Mouse (Mus musculus) layer of hippocampus, postnatal 14 days (tissue): Measurements from ENCODE around the gene Sox9. TPM values are rescaled to one million over a fixed set of nuclear protein-coding genes. Genes with fewer than 3 reads are reported as not detected.
A peak's percentile ranks its signal among the peaks of the same experiment; 100 is the strongest.

Experiments
- DNase-seq, 2 experiments: peaks; one replicate each; pipeline ENCODE4 v3.0.0; 2021 to 2022; ENCODE audit warnings: low spot score in 2 of 2, mixed read lengths in 1 of 2
- long read RNA-seq, 2 experiments: library from polyadenylated mRNA; stranded (forward); transcript quantifications; one replicate each; pipeline ENCODE4 v2.0.0; 2021
- total RNA-seq, 2 experiments: library from RNA; stranded (reverse); gene quantifications; 2 replicates each; pipeline ENCODE4 v1.2.3; 2021

Sox9 gene
- 10 to 100 TPM; 26.3 to 29.2 TPM for total RNA-seq
- long read RNA-seq, experiment 1, full-length matches to known transcripts: 11 of 20 reads
- long read RNA-seq, experiment 1, partial matches to known transcripts: 6 of 20 reads
- long read RNA-seq, experiment 1, other reads (novel, unspliced or antisense): 3 of 20 reads
- long read RNA-seq, experiment 2, full-length matches to known transcripts: 7 of 11 reads
- long read RNA-seq, experiment 2, partial matches to known transcripts: 1 of 11 reads
- long read RNA-seq, experiment 2, other reads (novel, unspliced or antisense): 3 of 11 reads

GRCm38 (mm10) chr11:112781994-112782356 lies at the start of gene Sox9:
Sox9 (plus strand) TSS chr11:112782224.
- peak; percentile 87 to 95 for DNase-seq

DNA sequence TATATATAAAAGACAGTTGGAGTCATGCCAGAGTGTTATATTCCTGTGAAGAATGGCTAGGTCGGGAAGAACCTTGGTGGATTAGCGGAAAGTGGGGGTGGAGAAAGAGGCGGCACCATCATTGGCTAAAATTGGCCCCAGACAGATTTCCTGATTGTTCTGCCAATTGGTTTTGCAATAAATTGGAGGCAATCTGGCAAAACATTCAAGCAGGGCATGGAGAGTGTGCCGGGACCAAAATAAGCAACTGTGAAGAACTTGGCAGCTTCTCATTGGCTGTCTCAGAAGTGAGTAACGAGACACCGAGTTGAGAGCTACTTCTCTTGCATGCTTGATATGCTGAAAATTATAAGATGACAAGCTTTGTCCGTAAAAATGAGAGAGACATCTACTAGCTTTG lies 49.6 kb upstream of the Sox9 start:
- peak; percentile 7 to 42 for DNase-seq

- no peak for DNase-seq
These were observed 45.0 kb upstream of the Sox9 start for GRCm38 (mm10) chr11:112737071-112737470.

DNA sequence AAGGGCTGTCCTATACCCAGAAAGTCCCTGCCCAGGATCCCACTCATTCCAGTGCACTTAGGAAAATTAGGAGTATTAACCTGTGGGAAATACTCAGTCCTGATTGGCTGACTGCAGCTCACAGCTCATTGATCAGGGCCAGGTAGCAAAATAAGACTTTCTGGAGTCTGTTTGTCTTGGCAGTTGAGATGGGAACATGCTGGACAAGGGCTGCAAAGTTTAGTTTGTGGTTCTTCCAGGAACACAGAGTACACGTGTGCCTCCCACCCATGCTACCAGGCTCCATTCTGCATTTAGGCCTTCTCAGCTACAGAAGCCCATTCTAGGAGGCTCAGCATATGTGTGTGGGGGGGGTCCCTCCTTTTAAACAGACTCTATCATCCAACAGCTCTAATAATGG lies 42.3 kb upstream of the Sox9 start:
- no peak for DNase-seq

GRCm38 (mm10) chr11:112756516-112756915 lies 25.5 kb upstream of the Sox9 start:
- no peak for DNase-seq

DNA sequence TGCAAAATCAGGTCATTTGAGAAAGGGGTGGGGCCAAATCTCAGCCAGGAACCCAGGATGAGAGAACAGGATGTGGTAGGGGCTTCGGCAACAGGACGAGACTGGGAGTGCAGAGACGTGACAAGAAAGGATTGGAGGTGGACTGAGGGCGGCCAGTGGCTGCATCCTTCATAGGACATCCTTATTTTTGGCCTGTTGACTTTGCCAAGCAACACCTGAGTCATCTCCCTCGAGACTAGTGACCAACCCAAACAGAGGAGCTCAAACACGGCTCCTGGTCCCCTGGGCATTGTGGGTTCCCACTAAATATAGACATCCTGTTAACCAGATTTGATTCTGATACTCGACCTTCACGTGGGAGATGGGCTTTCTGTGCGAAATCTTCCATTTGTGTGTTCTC lies 24.0 kb upstream of the Sox9 start:
- DNase-seq: no peak

DNA sequence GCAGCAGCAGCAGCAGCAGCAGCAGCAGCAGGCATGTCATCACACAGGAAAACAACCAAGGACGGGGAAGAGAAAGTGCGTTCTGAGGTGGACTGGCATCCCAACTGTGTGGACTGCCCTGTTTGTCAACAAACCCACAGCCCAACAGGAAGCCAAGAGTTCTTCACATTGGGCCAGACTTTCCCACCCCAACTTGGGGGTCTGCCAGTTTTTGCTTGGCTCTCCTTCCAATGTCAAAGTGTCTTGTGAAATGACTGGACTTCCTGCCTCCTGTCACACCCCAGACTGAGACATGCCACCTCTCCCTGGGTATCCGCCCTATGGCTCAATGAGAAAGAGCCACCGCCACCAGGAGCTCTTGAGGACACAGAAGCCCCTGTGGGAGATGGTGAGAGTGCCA lies 15.1 kb upstream of the Sox9 start:
- no peak for DNase-seq

DNA sequence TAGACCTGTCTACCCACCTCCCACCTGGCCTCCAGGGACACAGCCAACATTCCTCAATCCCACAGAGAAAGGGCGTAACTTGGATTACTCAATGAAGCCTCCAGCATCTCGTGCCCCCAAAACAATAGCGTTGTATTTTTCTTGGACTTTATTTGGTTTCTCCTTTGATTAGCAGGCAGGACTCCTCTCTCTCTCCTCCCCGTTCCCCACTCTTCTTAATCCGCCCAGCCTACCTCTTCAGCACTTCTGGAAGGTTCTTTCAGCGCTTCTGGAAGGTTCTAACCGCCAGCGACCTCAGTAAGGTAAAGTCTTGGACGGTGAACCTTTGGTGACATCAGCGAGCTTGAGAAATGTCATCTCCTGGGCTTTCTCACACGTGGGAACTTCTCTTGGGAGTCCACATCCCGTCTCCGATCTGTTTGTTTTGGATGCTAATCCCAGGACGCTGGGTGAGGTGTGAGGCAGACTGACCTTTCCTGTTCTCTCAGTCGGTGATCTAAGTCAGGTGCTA lies 14.4 kb upstream of the Sox9 start:
- no peak for DNase-seq

- no peak for DNase-seq
These were observed 9.2 kb upstream of the Sox9 start for GRCm38 (mm10) chr11:112772791-112773355.

DNA sequence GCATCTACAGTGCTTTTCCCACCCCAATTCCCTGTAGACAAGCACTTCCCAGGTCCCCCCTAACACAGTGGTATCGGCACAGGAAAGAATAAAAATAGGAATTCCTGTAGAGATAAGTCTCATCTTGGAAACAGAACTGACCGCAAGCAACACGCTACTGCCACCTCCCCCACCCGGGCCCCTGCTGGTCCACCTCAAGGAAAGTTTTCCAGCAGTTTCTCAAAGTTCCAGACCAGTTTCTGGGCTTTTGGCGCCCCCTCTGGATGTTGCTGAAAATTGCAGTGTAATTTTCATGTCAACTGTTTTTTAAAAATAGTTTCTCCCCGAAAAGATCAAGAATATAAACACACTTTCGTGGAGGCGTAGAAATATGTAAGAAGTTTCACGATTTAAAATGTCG lies 2.3 kb upstream of the Sox9 start:
- DNase-seq: no peak

DNA sequence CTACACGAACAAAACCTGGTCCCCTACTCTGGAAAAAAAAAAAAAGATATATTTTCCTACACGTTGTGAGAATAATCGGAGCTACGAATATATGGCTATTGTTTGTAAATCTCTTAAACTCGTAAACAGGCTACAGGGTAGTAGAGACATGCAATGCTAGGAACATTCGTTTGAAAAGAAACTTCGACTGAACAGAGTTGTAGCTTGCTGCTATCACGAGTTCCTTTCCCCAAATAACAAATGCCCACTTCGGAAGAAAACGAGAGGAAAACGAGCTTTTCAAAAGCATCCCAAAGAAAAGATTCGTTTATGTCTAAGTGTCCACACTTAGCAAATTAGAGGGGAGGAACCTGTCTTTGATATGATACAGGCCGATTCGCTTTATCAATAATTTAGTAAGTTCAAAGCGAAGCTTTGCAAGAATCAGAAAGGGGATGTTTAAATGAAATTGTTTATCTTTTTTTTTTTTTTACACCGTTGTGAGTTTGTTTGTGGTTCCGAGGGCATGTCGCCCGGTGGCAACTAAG lies 1.6 kb upstream of the Sox9 start:
- DNase-seq: no peak

DNA sequence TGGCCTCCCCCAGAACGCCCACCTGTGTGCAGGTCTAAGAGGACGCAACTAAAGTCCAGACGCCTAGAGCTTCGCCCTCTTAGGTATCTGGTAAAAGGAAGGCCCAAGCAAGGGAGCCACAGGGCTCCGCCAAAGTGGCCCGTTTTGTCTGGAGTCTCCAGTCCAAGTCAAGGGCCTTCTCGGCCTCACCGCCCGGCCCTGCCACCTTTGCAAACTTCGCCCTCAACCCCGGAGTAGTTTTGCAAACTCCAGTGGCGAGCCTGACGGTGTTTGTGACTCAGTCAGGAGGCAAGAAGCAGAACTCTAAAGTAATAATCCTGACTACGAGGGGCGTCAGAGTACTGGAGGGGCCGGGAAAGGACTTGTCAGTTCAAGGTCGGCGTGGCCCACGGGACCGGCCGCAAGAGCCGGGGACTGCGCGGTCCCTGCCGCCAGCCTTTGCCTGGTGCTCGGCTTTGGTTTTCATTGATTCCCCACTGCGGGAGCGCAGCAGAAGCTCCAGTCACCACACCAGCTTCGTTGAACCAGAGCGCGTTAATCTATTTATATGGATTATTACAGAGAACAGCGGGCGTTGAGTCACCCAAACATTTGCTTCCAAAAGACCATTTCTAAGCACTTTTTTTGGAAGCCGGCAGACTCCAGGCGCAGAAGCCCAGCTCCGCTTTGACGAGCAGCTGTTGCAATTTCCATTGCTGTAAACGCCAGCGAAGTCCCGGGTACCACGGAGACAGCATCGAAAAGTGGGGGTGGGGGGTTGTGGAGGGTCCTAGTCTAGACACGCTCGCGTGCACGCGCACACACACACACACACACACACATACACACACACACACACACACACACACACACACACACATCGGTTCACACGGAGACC lies 751 bp upstream of the Sox9 start:
- DNase-seq: peak; percentile 76 to 84

- no peak for DNase-seq
These were observed 515 bp downstream of the Sox9 start for GRCm38 (mm10) chr11:112782357-112783121.

GRCm38 (mm10) chr11:112783401-112784346 lies 1.6 kb downstream of the Sox9 start:
- no peak for DNase-seq

DNA sequence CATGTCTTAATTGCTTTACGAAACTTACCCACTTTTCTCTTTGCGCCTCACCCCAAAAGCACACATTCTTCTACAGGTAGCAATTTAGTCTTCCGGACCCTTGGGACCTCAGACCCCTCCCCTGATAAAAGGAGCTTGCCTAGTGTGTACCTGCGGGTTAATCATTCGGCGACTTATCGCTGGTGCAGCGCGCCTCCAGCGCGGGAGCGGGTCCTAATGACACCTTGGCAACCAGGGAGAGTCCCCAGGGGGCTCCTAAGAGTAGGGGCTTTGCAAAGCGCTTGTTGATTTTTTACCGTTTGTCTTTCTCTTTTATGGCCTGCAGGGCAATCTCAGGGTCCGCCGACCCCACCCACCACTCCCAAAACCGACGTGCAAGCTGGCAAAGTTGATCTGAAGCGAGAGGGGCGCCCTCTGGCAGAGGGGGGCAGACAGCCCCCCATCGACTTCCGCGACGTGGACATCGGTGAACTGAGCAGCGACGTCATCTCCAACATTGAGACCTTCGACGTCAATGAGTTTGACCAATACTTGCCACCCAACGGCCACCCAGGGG lies 2.4 kb downstream of the Sox9 start:
- no peak for DNase-seq

GRCm38 (mm10) chr11:112784903-112785381 lies 2.9 kb downstream of the Sox9 start:
- no peak for DNase-seq

DNA sequence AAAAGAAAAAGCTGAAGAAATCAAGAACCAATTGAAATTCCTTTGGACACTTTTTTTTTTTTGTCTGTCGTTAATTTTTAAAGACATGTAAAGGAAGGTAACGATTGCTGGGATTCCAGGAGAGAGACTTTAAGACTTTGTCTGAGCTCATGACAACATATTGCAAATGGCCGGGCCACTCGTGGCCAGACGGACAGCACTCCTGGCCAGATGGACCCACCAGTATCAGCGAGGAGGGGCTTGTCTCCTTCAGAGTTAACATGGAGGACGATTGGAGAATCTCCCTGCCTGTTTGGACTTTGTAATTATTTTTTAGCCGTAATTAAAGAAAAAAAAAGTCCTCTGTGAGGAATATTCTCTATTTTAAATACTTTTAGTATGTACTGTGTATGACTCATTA lies 3.6 kb downstream of the Sox9 start:
- DNase-seq: no peak

DNA sequence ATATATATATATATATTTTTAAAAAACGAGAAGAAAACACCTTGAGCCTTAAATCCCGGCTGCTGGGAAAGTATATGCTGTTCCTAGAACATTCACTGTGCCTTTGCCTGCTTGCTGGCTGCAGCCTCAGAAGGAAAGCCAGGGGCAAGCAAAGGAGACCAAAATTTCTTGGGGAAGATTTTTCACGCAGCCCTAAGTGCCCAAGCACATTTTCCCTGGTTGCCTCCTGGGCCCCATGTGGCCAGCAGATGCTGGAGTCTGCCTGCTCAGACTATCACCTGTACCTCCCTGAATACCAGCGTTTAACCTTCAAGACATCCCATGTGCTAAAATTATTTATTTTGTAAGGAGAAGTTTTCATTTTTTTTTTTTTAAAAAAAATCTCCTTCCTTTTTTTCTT lies 4.4 kb downstream of the Sox9 start:
- no peak for DNase-seq

DNA sequence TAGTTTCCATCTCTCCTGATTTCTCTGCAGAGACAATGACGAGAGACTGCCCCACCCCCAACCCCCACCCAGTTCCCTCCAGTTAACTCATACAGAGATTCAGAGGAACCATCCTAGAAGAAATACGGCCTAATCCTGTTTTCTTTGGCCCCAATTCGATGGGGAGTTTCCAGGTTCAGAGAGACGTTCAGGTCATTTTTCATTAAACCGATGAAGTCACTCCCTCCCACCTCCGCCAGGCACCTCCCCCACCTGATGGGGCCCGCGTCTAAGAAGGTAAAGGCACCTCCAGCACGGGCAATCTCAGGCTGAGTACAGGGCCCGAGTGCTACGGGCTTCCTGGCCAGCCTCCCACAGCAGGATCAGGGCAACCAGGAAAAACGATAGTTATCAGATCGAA lies 6.3 kb downstream of the Sox9 start:
- no peak for DNase-seq
